Mouse (Mus musculus): ENCODE results near the gene Selenof. TPM values are rescaled to one million over a fixed set of nuclear protein-coding genes. Genes with fewer than 3 reads are reported as not detected.

The Selenof gene
- polyA plus RNA-seq, 1 experiment, result 264 TPM

GRCm38 (mm10) chr3:144582306-144582705, 12.2 kb downstream of the Selenof start:
- no peak for TF ChIP-seq E2F4 (IDR thresholded peaks at IDR 0.05; ENCODE audit: insufficient read depth)
- no peak for TF ChIP-seq MAX (IDR thresholded peaks at IDR 0.05; ENCODE audit: low read depth)
- no peak for TF ChIP-seq USF1 (IDR thresholded peaks at IDR 0.05; ENCODE audit: low read depth)
- no peak for TF ChIP-seq SRF (IDR thresholded peaks at IDR 0.05; ENCODE audit: control insufficient read depth, insufficient read length, low read depth)
- no peak for TF ChIP-seq MYOD1 (IDR thresholded peaks at IDR 0.05; ENCODE audit: control insufficient read depth in 1 of 3, insufficient read length in 2 of 3, low read depth in 2 of 3)
- TF ChIP-seq POLR2A (IDR thresholded peaks at IDR 0.05; ENCODE audit: insufficient read length, low read depth), result no peak
- TF ChIP-seq MYOG (IDR thresholded peaks at IDR 0.05; ENCODE audit: control insufficient read depth in 1 of 3, insufficient read depth in 1 of 3, insufficient read length in 2 of 3, low read depth in 2 of 3), result no peak
- no peak for TF ChIP-seq TCF3 (IDR thresholded peaks at IDR 0.05; ENCODE audit: insufficient read length, low read depth)
- TF ChIP-seq REST (IDR thresholded peaks at IDR 0.05; ENCODE audit: insufficient read depth, insufficient read length), result no peak
- no peak for TF ChIP-seq POLR2AphosphoS2 (IDR thresholded peaks at IDR 0.05; ENCODE audit: insufficient read length, low read depth)
- TF ChIP-seq TCF12 (IDR thresholded peaks at IDR 0.05; ENCODE audit: insufficient read depth, poor library complexity, severe bottlenecking), result no peak
- no peak for TF ChIP-seq CEBPB (IDR thresholded peaks at IDR 0.05; ENCODE audit: insufficient read depth, poor library complexity, severe bottlenecking)
- peaks cover 98% of the 10 kb centered on the region for H3K79me2 ChIP-seq (ENCODE audit: control insufficient read depth, insufficient read depth)
- no peak overlapping the region for H3ac ChIP-seq (ENCODE audit: control insufficient read depth, insufficient read length)
- no peak overlapping the region for H3K4me3 ChIP-seq
- H3K27me3 ChIP-seq (ENCODE audit: control insufficient read depth, insufficient read depth, insufficient read length), result no peaks in the 10 kb centered on the region
- H3K4me2 ChIP-seq (ENCODE audit: low read depth), result no peak overlapping the region
- H3K36me3 ChIP-seq (ENCODE audit: control insufficient read depth, insufficient read depth), result peaks cover 41% of the 10 kb centered on the region

GRCm38 (mm10) chr3:144583789-144584188, 13.7 kb downstream of the Selenof start:
- no peak overlapping the region for H3ac ChIP-seq (ENCODE audit: control insufficient read depth, insufficient read length)
- no peak overlapping the region for H3K4me2 ChIP-seq (ENCODE audit: low read depth)
- H3K27me3 ChIP-seq (ENCODE audit: control insufficient read depth, insufficient read depth, insufficient read length), result no peaks in the 10 kb centered on the region
- H3K4me3 ChIP-seq, result no peak overlapping the region
- TF ChIP-seq POLR2AphosphoS2 (IDR thresholded peaks at IDR 0.05; ENCODE audit: insufficient read length, low read depth), result no peak
- no peak for TF ChIP-seq E2F4 (IDR thresholded peaks at IDR 0.05; ENCODE audit: insufficient read depth)
- TF ChIP-seq MYOG (IDR thresholded peaks at IDR 0.05; ENCODE audit: control insufficient read depth in 1 of 3, insufficient read depth in 1 of 3, insufficient read length in 2 of 3, low read depth in 2 of 3), result no peak
- TF ChIP-seq REST (IDR thresholded peaks at IDR 0.05; ENCODE audit: insufficient read depth, insufficient read length), result no peak
- TF ChIP-seq TCF12 (IDR thresholded peaks at IDR 0.05; ENCODE audit: insufficient read depth, poor library complexity, severe bottlenecking), result no peak
- no peak for TF ChIP-seq MYOD1 (IDR thresholded peaks at IDR 0.05; ENCODE audit: control insufficient read depth in 1 of 3, insufficient read length in 2 of 3, low read depth in 2 of 3)
- TF ChIP-seq CEBPB (IDR thresholded peaks at IDR 0.05; ENCODE audit: insufficient read depth, poor library complexity, severe bottlenecking), result no peak
- TF ChIP-seq MAX (IDR thresholded peaks at IDR 0.05; ENCODE audit: low read depth), result no peak
- TF ChIP-seq USF1 (IDR thresholded peaks at IDR 0.05; ENCODE audit: low read depth), result no peak
- TF ChIP-seq TCF3 (IDR thresholded peaks at IDR 0.05; ENCODE audit: insufficient read length, low read depth), result no peak
- no peak for TF ChIP-seq POLR2A (IDR thresholded peaks at IDR 0.05; ENCODE audit: insufficient read length, low read depth)
- TF ChIP-seq SRF (IDR thresholded peaks at IDR 0.05; ENCODE audit: control insufficient read depth, insufficient read length, low read depth), result no peak
- peaks cover 100% of the 10 kb centered on the region for H3K79me2 ChIP-seq (ENCODE audit: control insufficient read depth, insufficient read depth)
- peaks cover 28% of the 10 kb centered on the region for H3K36me3 ChIP-seq (ENCODE audit: control insufficient read depth, insufficient read depth)

GRCm38 (mm10) chr3:144584789-144585553, 14.9 kb downstream of the Selenof start:
- peaks cover 18% of the 10 kb centered on the region for H3K36me3 ChIP-seq (ENCODE audit: control insufficient read depth, insufficient read depth)
- H3K79me2 ChIP-seq (ENCODE audit: control insufficient read depth, insufficient read depth), result peaks cover 97% of the 10 kb centered on the region
- H3K4me2 ChIP-seq (ENCODE audit: low read depth), result no peak overlapping the region
- no peak overlapping the region for H3K4me3 ChIP-seq
- TF ChIP-seq USF1 (IDR thresholded peaks at IDR 0.05; ENCODE audit: low read depth) (no peak), TCF3 (IDR thresholded peaks at IDR 0.05; ENCODE audit: insufficient read length, low read depth) (no peak)
- no peak overlapping the region for H3ac ChIP-seq (ENCODE audit: control insufficient read depth, insufficient read length)
- no peaks in the 10 kb centered on the region for H3K27me3 ChIP-seq (ENCODE audit: control insufficient read depth, insufficient read depth, insufficient read length)

GRCm38 (mm10) chr3:144586731-144587130, 16.6 kb downstream of the Selenof start:
- no peak overlapping the region for H3K4me3 ChIP-seq
- H3K79me2 ChIP-seq (ENCODE audit: control insufficient read depth, insufficient read depth), result peaks cover 95% of the 10 kb centered on the region
- no peaks in the 10 kb centered on the region for H3K27me3 ChIP-seq (ENCODE audit: control insufficient read depth, insufficient read depth, insufficient read length)
- TF ChIP-seq MYOG (IDR thresholded peaks at IDR 0.05; ENCODE audit: control insufficient read depth in 1 of 3, insufficient read depth in 1 of 3, insufficient read length in 2 of 3, low read depth in 2 of 3) (no peak), MYOD1 (IDR thresholded peaks at IDR 0.05; ENCODE audit: control insufficient read depth in 1 of 3, insufficient read length in 2 of 3, low read depth in 2 of 3) (no peak), TCF12 (IDR thresholded peaks at IDR 0.05; ENCODE audit: insufficient read depth, poor library complexity, severe bottlenecking) (no peak), TCF3 (IDR thresholded peaks at IDR 0.05; ENCODE audit: insufficient read length, low read depth) (no peak), POLR2AphosphoS2 (IDR thresholded peaks at IDR 0.05; ENCODE audit: insufficient read length, low read depth) (no peak), SRF (IDR thresholded peaks at IDR 0.05; ENCODE audit: control insufficient read depth, insufficient read length, low read depth) (no peak), POLR2A (IDR thresholded peaks at IDR 0.05; ENCODE audit: insufficient read length, low read depth) (no peak)
- H3ac ChIP-seq (ENCODE audit: control insufficient read depth, insufficient read length), result no peak overlapping the region
- no peak overlapping the region for H3K4me2 ChIP-seq (ENCODE audit: low read depth)
- peaks cover 22% of the 10 kb centered on the region for H3K36me3 ChIP-seq (ENCODE audit: control insufficient read depth, insufficient read depth)
